Mouse (Mus musculus) Patski (cell line): Measurements from ENCODE around the gene D17Wsu92e. TPM values are rescaled to one million over a fixed set of nuclear protein-coding genes. Genes with fewer than 3 reads are reported as not detected.

ENCODE experiments used
- ATAC-seq: fragments of 100-300 bp; one replicate; pipeline ENCODE4 v1.8.0; 2021
- CTCF ChIA-PET: fragments of 350-600 bp; sonication (Branson Sonifier 250); formaldehyde crosslinking; loops from one replicate; lab custom pipeline; 2022; ENCODE audit warnings: inconsistent platforms; lab: Charles Lee
- POLR2A ChIA-PET: fragments of 350-600 bp; sonication (Branson Sonifier 250); formaldehyde crosslinking; loops from one replicate; lab custom pipeline; 2022; ENCODE audit warnings: antibody characterized with exemption, inconsistent platforms; lab: Charles Lee
- DNase-seq: peaks from one replicate; pipeline ENCODE4 v3.0.0-alpha.2; 2011; ENCODE audit warnings: low read depth, low spot score
- H3K27me3 ChIP-seq: fragments of 371-371 bp; one replicate; pipeline ENCODE4 v1.5.1; 2021
- CTCF ChIP-seq: fragments of 100-300 bp; IDR thresholded peaks from one replicate; pipeline ENCODE4 v1.5.1; 2021
- in situ Hi-C: fragments of 300-500 bp; cut with MboI; formaldehyde crosslinking; loops from 3 replicates; pipeline ENCODE4 v1.11.1; 2018; ENCODE audit warnings: low pct_unique_long_range_greater_than_20kb, mixed read lengths
- polyA plus RNA-seq: library from polyadenylated mRNA; unstranded; gene quantifications from one replicate; pipeline ENCODE4 v1.2.3, GENCODE M21; 2021

The D17Wsu92e gene
- polyA plus RNA-seq, 1 experiment from 2014 or later: 105 TPM

DNA sequence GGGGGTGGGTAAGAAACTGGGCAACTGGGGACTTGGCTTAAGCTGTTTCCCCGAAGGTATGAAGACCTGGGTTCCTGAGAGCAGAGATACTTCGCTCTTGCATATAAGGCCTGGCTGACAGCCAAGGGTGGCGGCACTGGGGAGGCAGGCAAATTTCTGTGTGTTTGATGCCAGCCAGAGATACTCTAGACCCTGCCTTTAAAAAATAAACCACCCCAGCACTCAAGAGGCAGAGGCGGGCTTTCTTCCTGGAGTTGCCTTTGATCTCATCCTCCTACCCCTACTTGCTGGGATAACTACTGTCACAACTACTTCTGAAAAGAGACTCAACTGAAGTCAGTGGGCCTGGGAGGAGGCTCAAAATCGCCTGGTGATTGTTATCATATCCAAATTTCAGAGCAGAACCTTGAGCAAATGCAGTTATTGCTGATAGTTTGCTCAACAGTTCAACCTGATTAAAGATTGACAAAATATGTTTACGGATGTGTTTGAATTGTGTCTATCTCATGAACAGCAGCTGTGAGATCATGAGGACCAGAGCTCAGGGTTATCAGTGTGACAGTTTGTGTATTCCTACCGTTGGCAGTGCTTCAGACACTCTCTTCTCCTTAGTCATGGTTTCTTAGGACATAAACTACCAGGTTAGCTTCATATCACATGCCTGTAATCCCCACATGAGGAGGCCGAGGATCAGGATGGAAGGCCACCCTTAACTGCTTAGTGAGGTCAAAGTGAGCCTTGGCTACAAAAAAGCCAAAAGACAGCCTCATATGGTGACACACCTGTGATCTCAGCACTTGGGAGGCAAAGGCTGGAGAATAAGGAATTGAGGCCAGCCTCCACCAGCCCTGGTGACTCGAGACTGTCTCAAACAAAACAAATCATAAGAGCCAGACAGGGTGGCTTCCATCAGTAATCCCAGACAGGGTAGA lies 1.2 kb upstream of the D17Wsu92e start:
- CTCF ChIA-PET: no interaction called here
- DNase-seq (no peak), ATAC-seq (no peak)

GRCm38 (mm10) chr17:27819971-27820567 lies 379 bp downstream of the D17Wsu92e start:
- CTCF ChIA-PET: interaction anchor here (1.0 to 1.5 kb wide), 3 partner anchors 10 to 51 kb away, joined by 3 read pairs; no protein-coding TSS in a partner anchor
- ATAC-seq: peak; percentile 45
- in situ Hi-C loops: no loop called here
- POLR2A ChIA-PET: interaction anchor here (0.6 to 1.7 kb wide), 5 partner anchors 9 to 251 kb away, joined by 3 to 6 read pairs (median 4); no protein-coding TSS in a partner anchor
- no peaks in the 10 kb centered on the region for H3K27me3 ChIP-seq
- no peak for DNase-seq
- no peak for TF ChIP-seq CTCF

More for the DNA sequence above, 1.2 kb upstream of the D17Wsu92e start:
- in situ Hi-C loops: no loop called here
- no peaks in the 10 kb centered on the region for H3K27me3 ChIP-seq
- TF ChIP-seq CTCF: no peak
- POLR2A ChIA-PET: no interaction called here

DNA sequence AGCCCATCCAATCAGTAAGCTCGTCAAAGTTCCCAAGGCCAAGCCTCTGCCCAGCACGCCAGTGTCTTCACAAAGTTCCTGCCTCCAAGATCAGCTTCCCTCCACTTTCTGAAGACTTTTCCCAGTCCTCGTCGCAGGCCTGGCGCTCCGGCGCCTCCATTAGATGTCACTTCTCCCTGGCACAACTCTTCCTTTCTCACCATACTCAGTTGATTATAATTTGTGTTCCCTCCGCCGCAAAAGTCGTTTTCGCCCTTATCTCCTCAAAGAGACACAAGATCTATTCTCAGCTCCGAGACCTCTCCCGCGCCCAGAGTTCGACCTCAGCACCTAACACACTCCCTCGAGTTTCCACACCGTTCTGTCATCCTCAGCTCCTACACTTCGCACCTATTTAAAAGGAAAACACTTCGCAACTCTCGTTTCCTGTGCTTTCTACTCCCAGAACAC lies 902 bp downstream of the D17Wsu92e start:
- ATAC-seq (peak; percentile 3), DNase-seq (no peak)
- ChIA-PET CTCF (interaction anchor here (1.0 to 1.7 kb wide), 4 partner anchors 9 to 51 kb away, joined by 3 to 7 read pairs (median 3); no protein-coding TSS in a partner anchor), POLR2A (interaction anchor here (0.6 to 1.7 kb wide), 5 partner anchors 9 to 250 kb away, joined by 3 to 6 read pairs (median 4); no protein-coding TSS in a partner anchor)
- in situ Hi-C loops: no loop called here
- TF ChIP-seq CTCF: no peak
- no peaks in the 10 kb centered on the region for H3K27me3 ChIP-seq

DNA sequence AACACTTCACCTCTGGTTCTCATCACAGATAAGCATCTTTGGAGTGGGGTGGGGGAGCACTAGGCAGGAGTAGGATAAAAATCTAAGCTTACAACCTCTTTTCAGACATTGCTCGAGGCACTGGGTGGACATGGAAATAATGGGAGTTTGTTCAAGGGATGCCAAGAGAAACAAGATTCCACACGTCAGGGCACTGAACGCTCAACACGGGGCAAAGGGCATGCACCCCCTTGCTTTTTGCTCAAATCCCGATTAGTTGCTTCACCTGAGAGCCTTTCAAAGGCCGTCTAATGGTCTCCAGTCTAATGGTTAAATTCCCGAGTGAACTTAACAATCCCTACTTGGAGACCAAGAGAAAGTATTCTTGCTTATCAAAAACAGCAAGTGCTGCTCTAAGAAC lies 1.4 kb downstream of the D17Wsu92e start:
- in situ Hi-C loops: no loop called here
- ATAC-seq: no peak
- TF ChIP-seq CTCF: no peak
- ChIA-PET POLR2A (interaction anchor here (1.1 to 1.7 kb wide), 3 partner anchors 8 to 250 kb away, joined by 3 to 6 read pairs (median 4); no protein-coding TSS in a partner anchor), CTCF (interaction anchor here (1.0 to 1.7 kb wide), 4 partner anchors 9 to 50 kb away, joined by 3 to 7 read pairs (median 3); no protein-coding TSS in a partner anchor)
- DNase-seq: no peak
- H3K27me3 ChIP-seq: no peaks in the 10 kb centered on the region

- DNase-seq: no peak
- CTCF ChIA-PET: no interaction called here
- in situ Hi-C loops: no loop called here
- POLR2A ChIA-PET: no interaction called here
- no peak for TF ChIP-seq CTCF
- ATAC-seq: no peak
- no peaks in the 10 kb centered on the region for H3K27me3 ChIP-seq
Measured at GRCm38 (mm10) chr17:27814606-27815005, 5.8 kb downstream of the D17Wsu92e start.

GRCm38 (mm10) chr17:27811980-27812379 lies 8.5 kb downstream of the D17Wsu92e start:
- POLR2A ChIA-PET: no interaction called here
- no peak for TF ChIP-seq CTCF
- DNase-seq (no peak), ATAC-seq (no peak)
- no peaks in the 10 kb centered on the region for H3K27me3 ChIP-seq
- in situ Hi-C loops: no loop called here
- CTCF ChIA-PET: interaction anchor here (1.6 kb wide), 1 partner anchor 20 kb away, joined by 3 read pairs; no protein-coding TSS in a partner anchor

GRCm38 (mm10) chr17:27810569-27811331 lies 9.7 kb downstream of the D17Wsu92e start:
- no peaks in the 10 kb centered on the region for H3K27me3 ChIP-seq
- DNase-seq (no peak), ATAC-seq (no peak)
- CTCF ChIA-PET: interaction anchor here (1.0 to 1.6 kb wide), 4 partner anchors 9 to 33 kb away, joined by 3 to 7 read pairs (median 3); no protein-coding TSS in a partner anchor
- in situ Hi-C loops: no loop called here
- no peak for TF ChIP-seq CTCF
- POLR2A ChIA-PET: interaction anchor here (0.5 to 1.6 kb wide), 2 partner anchors 9 to 1354 kb away, joined by 6 read pairs; partner anchors contain the start of gene D17Wsu92e

DNA sequence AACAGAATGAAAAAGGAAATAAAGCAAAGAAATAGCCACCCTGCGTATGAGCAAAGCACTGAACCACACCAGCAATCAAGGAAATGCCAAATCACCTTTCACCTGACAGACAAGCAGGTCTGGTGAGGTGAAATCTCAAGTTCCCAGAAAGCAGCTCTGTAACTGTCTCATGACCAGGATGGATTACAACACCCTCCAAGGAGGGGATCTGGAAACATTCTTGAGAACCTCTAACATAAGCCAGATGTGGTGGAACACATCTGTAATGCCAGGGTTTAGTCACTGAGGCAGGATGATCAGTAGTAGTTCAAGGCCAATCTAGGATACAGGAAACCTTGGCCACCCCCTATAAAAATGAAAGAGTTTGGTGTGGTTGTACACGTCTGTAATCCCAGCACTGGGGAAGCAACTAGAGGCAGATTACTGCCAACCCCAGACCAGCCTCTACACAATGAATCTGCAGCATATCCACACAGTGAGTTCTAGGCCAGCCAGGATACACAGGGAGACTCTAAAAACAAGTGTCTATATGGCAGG lies 12.8 kb downstream of the D17Wsu92e start:
- H3K27me3 ChIP-seq: no peaks in the 10 kb centered on the region
- in situ Hi-C loops: no loop called here
- ChIA-PET POLR2A (interaction anchor here (0.5 kb wide), 1 partner anchor 106 kb away, joined by 3 read pairs; no protein-coding TSS in a partner anchor), CTCF (no interaction called here)
- ATAC-seq (no peak), DNase-seq (no peak)
- TF ChIP-seq CTCF: no peak
